Mouse (Mus musculus): ENCODE results near the gene Npr1.

The Npr1 gene

DNA sequence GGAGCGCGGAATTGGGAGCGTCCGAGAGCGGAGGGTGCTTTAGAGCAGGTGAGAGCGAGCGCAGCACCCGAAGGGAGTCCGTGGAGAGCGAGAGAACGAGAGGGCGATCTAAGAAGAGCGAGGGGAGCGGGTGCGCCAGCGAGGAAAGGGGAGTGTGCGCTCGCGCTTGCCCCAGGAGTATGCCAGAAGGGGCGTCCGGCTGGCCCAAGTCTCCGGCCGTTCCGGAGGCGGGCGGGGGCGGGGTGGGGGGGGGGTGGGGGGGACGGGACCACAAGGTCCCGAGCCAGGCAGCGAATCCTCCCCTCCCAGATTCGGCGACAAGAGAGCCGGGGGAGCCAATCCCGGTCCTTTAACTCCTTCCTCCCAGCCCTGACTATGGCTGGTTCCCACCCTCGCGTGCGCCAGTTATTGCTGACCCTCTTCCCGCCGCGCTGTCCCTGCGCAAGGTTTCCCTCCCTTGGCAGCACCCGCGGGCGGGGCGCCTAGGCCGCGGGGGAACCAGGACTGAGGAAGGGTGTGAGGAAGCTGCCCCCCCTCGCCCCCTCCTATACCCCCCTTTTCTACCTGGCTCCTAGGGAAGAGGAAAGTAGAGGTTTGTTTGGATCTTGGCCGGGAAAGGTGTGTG lies at the start of gene Npr1:
Npr1 (minus strand) TSS at position 181 of the 625 bp plus-strand sequence.
- peak; percentile 75 for DNase-seq

DNA sequence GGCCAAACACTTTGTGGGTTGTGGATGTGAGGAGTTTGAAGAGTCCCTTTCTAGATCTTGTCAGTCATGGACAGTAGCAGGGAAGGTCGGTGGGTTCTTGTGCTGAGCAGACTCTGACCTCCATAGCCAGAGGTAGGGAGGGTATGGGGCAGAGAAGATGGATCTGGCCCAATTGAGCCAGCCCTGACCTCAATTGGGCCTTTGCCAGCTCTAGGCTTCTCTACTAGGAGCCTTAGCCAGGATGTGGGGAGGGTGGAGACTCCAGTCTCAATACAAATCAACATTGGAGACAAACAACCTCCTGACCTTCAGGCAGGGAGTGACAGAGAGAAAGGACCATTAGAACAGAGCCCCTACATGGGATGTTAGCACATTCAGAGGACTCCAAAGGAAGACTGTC lies 49.6 kb upstream of the Npr1 start:
- peak; percentile 71 for DNase-seq

DNA sequence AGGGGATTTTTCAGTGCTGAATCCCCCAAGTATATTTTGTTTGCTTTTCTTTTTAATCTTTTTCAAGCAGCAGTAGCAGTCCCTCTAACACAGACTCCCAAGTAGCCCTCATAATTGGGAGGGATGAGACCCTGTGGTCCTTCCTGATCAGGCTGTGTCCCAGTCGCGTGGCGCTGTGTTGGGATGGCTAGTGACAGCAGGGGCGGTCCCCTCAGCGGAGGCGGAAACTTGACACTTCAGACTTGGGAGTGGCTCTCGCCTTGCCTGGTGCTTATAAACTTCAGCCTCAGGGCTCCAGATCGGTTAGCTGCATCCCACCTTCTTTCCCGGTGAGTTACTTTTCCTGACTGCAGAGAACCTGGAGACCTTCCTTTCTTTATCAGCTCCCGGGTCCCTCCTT lies 49.0 kb upstream of the Npr1 start:
- peak; percentile 82 for DNase-seq

DNA sequence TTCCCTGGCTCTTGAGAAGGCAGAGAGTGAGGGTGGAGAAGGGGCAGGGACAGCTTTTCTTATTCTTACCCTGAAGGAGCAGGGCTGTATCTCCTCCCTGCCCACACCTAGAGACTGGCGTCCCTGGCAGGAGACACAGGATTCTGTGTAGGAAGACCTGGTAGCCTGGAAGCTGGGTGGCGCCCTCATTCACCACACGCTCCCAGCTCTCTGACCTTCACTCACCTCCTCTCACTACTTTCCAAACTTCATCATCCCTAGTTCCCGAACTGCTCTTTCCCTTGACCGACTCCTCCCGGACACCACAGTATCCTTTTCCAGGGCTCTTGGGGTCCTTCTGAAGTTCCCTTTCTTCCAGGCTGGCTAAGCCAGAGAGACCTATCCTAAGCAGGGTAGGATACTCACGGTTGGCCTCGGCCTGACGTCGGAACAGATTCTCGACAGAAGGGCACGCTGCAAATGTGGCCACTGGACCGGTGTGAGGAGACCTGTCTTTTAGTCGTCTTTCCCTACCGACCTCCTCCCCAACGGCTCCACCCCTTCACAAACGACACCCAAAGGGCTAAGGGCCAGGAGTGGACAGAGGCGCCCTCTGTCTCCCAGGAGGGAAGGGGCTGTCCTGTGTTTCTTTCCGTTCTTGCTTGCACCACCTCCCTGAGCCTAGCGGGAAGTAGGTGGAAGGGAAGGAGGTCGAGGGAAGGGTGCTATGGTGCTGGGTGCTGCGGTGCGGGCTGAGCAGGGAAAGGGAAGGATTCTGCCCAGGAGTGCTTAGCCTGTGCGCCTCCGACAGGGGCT lies 48.3 kb upstream of the Npr1 start, which contains the start of the genes S100a1 and S100a13:
S100a1 (minus strand) TSS at position 597 of the 795 bp plus-strand sequence.
S100a13 (plus strand) TSS at position 640 of the 795 bp plus-strand sequence.
- peak; percentile 88 for DNase-seq

DNA sequence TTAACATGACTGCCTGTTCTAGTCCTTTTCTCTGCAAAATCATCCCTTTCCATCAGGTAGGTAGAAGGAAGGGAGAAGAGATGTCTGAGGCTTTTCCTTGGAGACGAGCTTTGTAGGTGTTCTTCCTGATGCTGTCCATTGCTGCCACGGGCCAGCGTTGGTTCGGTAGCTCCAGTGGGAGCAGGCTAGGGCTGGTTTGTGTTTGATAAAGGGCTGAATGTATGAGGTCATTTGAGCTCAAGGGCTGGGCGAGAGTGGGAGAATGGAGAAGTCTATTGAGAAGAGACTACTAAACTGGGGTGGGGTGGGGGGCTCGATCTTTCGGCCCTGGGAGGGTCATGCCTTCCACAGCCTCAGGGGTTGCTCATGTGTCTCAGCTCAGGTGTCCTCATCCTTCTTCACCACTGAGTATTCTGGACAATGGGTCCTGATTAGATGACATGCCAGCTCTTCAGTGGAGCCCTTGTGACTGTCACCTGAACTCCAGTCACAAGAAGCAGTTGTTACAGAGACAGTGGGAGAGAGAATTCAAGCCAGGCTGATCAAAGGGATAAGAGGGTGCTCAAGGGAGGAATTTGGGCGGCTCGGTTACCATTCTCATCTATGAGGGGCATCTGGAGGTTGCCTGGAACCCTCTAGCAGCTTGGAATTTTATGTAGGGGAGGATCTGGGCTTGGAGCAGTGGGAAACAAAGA lies 47.4 kb upstream of the Npr1 start:
- no peak for DNase-seq

DNA sequence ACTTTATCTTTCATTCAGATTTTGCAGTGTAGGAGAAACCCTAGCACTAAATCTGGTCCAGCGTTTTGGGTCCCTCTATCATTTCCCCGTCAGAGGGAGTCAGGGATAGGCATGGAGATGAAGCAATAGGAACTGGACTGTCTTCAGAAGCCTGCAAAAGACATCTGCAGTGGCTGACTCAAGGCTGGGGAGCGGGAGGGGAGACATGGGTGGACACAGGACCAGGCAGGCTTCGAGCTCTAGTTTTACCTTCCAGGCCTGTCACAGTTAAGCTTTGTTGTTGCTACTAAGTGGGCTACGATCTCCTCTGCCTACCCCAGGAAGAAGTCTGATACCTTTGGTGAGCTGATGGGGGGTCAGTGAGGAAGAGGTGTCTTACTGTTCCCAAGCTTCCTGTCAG lies 46.6 kb upstream of the Npr1 start:
- no peak for DNase-seq

DNA sequence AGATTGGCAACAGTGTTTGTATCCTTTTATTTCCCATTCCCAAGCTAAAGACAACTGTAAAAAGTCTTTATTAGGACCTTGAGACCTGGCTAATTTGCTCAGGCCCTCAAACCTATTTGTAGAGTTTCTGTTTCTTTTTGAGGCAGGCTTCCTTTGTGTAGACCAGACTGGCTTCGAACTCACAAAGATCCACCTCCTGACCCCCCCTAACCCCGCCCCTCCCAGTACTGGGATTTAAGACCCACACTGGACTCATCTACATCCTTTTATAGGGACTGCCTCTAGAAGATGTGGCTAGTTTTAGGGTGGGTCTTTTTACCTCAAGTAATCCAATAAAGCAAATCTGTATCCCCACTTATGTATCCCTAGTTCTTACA lies 44.1 kb upstream of the Npr1 start:
- DNase-seq, result no peak

DNA sequence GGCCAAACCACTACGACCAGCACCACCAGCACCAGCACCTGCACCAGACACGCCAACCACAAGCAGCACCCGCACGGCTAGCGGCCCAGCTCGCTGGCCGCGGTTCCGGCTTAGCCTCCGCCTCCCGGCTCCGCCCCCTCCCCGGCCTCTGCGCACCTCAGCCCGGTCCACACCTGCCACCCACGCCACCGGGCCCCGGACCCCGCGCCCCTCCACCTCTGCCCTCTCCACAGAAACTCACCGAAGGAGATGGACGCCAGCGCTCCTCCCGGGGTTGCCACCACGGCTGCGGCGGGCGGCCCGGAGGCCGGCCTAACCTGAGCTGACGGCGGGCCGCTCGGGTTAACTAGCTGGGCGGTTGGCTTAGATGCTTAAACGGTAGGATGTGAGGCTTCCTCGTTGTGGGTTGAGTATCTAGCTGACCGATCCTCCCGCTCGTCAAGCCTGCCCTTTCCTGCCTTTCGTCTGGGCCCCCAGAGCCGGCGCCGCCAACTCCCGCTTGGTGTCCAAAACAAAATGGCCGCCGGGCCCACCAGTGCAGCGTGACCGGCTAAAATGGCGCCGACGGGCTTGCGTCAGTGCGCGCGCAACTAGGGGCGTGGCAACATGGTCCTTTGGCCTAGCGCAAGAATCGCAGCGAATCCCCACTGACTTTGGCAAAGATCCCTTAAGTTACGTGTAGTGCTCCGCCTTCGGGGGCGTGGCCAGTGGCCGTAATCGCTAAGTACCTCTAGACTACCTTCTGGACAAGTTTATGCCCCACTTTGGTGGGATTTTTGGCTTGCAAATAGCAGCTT lies 43.5 kb upstream of the Npr1 start, which contains the start of gene Chtop:
Chtop (minus strand) TSS at position 549 of the 797 bp plus-strand sequence.
- peak; percentile 100 for DNase-seq

DNA sequence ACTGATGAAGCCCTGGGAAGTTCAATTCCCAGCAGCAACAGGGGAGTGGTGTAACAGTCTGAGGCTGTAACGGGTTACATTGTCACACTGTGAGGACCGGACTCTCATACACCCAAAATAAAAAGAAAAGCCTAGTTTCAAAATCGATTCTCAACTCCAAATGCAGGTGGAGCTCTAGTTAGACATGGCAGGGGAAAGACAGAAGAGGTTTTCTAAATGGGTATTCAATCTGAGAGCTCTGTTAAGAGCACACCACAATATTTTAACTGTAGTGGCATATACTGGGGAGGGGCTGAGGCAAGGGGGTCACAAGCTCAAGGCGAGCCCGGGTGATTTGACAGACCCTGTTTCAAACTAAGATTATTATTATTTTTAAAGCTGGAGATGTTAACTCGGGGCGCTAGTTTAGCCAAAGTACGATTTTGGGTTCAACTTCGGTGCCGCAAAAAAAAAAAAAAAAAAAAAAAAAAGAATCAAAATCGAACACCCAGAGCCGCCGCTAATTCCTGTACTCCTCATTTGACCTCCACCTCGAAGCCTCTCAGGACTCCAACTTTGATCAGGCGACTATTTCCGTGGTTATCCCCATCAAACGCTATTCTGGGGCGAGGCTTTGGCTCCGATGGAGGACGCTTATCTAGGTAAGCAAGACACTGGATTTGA lies 42.8 kb upstream of the Npr1 start:
- no peak for DNase-seq

DNA sequence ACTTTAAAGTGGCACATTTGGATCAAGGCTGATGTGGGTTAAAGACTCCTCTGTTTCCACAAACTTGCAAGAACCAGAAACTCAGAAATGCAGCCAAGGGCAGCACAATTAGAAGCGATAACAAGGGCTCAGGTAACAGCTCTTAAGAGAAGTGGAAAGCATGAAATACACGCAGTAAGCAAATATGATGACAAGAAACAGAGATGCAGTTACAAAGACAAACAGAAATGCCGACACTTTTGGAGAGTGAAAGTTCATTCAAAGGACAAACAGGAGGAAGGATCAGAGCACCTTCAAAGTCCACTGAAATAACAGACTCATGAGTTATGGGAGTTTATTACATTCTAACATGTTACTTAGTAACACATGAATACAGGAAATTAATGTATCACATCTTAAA lies 40.7 kb upstream of the Npr1 start:
- DNase-seq, result no peak

DNA sequence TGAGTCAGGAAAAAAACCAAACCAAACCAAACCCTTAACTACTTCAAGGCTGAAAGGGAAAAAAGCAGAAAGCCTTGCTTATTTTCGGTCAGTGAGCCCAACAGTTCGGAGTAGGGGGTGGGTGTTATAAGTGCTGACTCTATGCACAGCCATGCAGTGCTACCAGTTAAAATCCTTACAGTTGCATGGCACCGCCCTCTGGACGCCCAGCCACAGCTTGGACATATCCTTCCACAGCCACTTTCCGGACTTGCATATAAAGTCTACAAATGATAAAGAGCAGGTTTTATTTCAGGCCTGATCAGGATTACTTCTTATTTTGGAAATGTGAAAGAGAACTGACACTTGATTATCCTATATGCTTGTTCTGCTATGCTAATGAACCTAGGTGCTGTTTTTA lies 39.5 kb upstream of the Npr1 start:
- no peak for DNase-seq

DNA sequence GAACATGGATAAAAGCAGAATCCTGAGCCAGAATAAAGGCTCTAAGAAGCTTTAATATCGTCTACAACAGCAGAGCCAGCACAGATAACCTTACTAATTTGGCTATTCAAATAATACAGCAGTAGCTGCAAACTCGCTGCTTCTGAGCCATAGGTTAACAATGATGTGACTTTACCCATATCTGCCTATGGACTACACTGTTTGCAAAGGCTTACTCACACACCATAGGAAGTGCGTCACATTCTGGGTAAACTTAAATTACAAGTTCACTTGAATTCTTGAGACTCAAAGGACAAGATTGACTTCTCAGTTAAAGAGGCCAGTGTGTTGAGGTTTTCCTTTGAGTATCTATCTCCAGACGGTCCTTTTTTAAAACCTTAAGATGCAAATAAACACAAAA lies 37.8 kb upstream of the Npr1 start:
- no peak for DNase-seq

DNA sequence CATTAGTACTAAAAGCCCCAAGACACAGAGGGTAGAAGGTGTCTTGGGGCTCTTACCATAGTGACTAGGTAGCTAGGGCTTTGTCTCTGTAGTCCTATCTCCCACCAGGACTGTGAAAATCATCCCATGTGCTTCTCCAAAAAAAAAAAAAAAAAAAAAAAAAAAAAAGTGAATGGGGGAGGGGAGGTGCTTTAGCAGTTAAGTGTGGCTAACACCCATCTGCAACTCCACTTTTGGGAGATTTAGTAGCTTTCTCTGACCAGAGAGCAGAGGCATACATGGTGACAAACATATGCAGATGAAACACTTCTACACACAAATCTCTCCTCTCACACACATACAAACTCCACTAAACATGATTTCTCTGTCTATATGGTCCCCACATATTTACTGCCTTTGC lies 31.9 kb upstream of the Npr1 start:
- DNase-seq, result no peak

DNA sequence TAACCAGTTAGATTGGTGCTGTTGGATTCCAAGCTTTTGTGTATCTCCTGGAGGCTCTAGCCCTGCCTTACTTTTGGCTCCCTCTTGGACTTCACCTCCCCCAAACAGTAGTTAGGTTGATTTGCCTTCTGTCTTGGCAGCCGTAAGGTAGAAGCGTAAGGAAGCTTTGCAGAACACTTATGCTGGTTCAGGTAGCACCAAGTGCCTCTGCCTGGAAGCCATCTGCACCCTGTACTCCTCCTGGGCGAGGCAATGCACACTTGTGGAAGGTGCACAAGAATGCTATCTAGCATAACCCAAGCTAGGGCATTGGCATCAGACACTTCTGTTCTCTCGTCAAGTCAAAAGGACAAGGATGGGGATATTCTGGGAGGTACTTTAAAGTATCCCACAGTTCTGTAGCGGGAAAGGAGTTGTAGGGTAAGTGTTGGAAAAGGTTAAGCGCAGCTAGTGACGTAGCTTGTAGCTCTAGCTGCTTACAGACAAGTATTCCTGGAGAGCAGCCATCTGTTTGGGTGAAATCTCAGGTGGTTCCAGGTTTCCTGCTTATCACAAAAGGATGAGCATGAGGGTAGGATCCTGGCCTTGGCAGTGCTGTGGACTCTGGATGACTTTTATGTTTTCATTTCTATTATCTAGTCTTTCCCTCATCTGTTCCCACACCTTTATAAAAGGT lies 30.3 kb upstream of the Npr1 start:
- no peak for DNase-seq

DNA sequence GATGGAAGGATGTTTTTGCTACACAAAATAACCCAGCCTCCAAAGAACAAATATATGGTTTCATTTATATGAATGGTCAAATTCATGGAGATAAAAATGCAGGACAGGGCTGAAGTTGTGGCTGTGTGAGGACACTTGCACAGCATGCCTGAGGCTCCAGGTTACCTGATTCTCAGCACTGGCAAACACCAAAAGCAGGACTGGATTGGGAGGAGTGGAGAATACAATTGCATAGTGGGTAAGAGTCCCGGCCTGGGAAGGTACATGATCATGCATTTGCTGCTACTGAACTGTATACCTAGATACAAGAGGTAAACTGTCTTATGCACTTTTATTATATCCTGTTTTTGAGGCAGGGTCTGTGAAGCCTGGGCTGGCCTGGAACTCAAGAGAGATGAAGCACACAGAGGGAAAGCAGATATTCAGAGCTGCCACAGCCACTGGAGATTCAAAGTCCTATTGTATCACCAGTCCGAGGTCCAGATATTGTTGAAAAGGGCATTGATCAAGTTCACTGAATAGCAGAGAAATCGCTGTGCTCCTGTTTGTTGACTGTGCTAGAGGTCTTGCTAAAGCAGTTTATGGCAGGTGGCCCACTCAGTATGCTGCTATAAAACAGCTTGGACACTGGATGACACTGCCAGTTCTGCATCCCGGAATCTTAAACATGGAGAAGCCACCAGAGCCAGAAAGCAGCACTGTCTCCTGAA lies 28.3 kb upstream of the Npr1 start:
- no peak for DNase-seq

DNA sequence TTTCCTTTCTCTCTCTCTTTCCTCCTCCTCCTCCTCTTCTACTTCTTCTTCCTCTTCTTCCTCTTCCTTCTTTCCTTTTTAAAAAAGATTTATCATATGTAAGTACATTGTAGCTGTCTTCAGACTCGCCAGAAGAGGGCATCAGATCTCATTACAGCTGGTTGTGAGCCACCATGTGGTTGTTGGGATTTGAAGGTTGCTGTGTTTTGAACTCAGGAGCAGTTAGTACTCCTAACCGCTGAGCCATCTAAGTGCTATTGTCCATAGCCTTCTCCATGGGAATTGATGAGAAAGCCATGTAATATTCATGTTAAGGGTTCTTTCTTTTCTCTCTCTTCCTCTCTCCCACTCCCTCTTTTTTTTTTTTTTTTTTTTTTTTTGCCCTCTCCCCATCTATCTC lies 25.7 kb upstream of the Npr1 start:
- peak; percentile 56 for DNase-seq

DNA sequence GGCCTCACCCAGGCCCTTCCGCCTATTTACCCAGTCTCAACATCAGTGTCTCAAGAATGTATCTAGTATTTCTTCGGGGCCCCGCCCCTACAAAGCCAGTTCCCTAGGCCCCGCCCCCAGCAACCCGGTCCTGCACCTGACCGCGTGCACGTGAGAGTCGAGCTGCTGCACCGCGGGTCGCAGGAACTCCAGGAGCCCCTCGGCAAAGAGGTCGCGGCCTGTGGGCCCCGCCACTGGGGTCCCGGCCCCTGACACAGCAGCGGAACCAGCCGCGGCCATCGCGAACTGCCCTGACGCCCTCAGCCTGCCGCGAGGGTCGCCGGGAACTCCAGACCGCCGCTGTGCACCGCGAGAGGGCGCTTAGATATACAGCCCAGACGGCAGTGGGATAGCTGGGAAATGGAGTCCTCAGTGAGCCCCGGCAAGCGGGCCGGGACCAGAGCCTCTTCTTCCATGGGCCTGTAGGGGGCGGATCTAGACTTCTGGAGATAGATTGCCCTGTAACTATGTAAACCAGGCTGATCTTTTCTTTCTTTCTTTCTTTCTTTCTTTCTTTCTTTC lies 25.1 kb upstream of the Npr1 start, which contains the start of gene Snapin:
Snapin (minus strand) TSS at position 338 of the 561 bp plus-strand sequence.
- DNase-seq, result peak; percentile 97

DNA sequence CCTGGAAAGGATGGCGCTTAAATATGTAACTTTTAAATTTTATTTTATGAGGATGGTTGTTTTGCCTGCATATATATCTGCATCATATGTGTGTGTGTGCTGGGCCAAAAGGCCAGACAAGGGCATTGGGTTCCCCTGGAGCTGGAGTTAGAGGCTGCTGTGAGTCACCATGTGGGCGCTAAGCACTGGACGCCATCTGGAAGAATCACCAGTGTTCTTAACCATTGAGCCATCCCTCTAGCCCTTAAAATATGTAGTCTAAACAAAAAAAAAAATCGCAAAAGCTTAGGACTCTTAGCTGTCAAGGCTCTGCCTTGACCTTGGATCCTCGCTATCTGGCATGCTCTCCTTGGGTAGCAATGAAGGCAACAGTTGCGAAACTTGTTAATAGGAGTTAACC lies 22.9 kb upstream of the Npr1 start:
- DNase-seq, result no peak

DNA sequence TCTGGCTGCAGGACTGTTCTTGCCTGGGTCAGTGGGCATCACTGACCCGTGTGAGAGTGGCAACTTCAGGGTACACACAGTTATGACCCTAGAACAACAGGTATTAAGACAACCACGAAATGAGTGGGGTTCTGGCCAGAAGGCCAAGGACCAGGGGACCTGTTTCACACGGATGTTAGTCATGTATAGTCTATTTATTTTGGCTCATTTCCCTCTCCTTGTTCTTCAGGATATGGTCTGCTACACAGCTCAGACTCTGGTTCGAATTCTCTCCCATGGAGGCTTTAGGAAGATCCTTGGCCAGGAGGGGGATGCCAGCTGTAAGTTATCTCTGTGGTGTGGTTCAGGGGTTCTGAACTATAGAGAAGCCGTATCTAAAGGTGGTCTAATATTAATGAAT lies 21.3 kb upstream of the Npr1 start:
- DNase-seq, result no peak

DNA sequence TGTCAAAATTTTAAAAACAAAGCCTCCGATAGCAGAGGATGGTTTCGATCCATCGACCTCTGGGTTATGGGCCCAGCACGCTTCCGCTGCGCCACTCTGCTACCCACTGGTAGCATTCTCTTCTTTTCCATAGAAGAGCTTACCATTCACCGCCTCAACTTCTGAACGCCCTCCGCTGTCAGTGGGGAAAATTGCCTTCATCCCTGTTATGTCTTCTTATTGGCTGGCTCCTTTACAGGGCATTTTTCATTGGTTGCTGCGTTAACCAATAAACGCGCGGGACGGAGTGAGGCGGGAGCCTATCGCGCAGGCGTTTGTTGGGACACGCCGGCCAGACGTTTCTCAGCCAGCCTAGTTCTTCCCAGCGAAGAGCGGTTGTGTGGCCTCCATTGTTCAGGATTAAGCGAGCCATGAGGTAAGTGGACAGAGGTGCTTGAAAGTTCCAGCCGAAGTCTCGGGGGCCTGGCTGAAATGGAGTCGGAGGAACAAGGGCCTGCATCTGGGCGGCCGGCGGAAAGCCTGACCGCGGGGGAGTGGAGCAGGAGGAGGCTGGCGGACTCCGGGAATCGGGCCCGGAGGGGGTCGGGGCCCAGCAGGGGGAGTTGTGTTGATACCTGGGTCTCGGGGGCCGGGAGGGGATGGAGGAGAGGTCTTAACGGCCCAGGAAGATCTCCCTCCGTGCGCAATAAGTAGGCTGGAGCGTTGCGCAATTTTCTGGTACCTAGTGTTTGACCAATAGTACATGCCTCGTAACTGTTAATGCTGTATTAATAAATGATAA lies 10.4 kb upstream of the Npr1 start, which contains the start of gene Ilf2:
Ilf2 (plus strand) TSS at position 296 of the 781 bp plus-strand sequence.
- DNase-seq, result peak; percentile 97
